Mouse (Mus musculus): ENCODE measurements around the gene Gnaq.

The Gnaq gene

DNA sequence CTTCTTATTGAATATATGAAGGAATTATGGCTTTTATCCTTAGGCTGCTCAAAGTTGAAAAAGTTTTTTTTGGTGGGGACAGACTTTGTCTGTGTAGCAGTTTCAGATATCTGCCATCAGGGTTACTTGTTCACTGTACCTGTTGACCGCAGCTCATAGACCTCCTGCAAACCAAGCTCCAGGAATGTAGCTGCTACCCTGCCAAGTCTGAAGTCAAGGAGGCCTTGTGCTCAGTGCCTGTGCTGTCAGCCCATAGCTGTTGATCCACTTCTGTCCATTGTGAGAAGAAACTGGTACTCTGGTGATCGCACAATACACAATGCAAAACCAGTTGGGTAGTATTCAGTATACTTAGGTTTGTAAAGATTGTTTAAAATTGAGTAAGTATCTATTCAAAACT is 68.7 kb downstream of the Gnaq start:
- DNase-seq (ENCODE audit: low spot score): no peak

DNA sequence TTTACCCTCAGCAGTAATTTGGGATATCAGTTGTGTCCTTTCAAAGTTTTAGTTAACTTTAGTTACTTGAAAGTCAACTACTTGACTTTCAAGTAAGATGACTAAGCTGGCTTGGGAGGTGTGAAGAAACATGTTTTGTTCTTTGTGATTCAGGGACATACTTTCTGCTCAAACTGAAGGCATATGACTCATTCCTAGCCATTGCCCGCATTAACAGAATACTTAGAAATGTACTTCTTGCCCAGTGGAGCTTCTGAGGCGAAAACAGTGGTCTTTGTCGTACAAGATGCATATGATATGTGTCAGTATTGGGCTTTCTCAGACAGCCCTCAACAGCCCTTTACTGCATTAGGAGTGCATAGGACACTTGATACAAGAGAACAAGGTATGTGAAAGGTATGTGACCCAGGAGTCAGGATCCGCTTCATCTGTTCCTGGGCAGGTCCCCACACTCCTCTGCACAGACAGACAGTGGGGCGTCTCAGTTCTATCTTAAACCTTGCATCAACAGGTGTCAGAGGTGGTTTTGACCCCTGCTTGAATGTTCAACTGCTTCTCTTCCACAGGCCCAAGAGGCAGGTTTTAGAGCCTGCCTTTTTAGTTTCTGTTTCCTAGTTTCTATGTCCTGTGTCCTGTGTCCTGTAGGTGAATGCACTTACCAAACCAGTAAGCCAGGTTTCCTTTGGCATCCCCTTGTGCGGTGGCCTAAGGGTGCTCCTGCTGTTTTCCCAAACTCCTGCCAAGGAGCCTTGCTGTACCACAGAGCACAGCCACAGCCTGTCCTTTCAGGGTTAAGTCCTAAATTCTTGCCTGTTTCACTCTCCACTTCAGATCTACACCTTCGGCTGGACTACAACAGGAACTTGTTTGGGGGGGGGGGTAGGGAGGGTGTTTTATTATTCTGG is 72.4 kb downstream of the Gnaq start:
- DNase-seq (ENCODE audit: low spot score): no peak

DNA sequence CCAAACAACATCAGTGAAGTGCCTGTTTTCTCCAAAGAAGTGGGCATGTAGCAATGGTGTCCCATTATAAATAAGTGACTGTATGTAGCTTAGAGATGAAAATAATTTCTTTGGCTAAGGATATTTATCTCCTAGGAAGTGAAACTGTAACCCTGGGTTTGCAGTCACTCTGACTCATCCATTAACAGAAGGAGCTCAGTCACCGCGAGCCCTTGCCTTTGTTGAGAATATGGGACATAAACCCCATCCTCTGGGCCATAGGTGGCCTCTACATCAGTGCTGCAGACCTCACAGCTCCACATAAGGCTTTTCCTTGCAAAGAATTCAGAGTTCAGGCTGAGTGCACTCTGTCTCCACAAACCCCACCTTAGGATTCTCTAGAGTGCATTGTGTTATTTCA is 77.0 kb downstream of the Gnaq start:
- no peak for DNase-seq (ENCODE audit: low spot score)

DNA sequence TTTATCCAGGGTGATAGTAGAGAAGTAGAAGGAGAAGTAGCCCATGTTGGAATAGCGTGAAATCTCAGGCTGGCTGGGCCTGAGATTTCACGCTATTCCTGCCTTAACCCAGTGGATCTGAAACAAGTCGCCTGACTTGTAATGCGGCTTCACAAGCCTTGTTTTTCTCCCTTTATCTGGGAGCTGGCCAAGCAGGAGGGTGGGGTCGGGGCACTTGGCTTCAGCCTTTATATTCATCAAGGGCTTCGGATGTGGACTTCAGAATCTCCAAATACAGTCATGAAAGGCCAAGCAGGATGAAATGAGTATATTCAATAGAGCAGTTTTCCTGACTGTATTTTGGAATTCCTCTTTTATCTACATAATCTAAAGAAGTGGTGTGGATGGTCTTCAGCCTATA is 82.3 kb downstream of the Gnaq start:
- DNase-seq (ENCODE audit: low spot score): peak; percentile 52

DNA sequence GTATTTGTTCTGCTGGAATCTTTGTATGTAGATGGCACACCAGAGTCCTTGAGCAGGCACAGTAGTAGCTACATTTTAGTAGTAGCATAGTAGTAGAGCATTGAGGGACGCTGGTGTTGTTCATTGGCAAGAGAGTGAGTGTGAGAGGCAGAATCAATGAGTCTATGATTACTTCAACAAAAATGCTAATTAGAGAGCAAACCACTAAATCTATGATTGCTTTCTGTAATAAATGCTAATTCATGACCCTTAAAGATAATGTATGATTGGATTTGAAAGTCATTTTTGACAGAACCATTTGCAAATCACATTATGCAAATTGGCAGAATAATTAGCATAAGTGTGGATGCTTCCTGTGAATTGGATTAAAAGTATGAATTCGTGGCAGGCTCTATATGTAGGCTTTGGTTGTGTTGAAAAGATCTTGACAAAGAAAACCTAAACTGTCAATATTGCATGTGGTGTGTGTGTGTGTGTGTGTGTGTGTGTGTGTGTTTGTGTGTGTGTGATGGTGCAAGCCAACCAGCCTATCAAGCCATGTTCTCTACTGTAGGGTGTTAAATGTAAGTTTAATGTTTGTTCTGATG is 82.9 kb downstream of the Gnaq start:
- DNase-seq (ENCODE audit: low spot score): no peak

DNA sequence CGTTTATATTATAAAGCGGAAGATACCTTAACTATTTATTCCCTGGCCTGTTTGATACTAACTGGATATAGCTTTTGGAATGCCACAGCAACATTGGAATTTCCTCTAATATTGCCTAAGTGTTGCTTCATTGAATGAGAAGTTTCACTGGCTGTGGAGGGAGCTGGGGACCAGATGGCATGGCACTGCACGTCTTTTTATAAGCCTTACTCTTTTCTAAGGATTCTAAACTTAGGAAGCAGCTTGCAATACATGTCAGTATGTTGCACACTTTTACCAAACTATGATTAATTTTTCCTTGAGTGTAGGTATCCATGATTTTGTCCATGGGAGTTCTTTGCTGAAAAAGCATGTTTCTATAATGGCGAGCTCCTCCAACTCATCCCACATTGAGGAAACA is 87.3 kb downstream of the Gnaq start:
- DNase-seq (ENCODE audit: low spot score): no peak

DNA sequence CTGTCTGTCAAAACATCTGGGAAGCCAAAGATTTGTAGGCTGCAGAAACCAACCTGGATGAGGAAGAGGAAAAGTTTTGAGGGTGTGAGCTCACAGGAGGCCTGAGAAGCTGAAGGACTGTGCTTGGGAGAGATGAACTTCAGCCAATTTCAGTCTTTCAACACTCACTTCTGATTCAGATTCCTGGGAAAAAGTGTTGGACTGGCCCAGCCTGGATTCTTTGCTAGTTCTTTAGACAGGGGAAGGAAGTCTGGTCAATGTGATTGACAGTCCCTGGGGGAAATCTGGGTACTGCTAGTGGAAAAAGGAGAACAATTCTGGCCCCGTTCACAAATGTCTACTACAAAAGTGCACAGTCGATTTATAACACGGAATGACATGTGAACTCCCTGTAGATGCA is 89.9 kb downstream of the Gnaq start:
- DNase-seq (ENCODE audit: low spot score): no peak

DNA sequence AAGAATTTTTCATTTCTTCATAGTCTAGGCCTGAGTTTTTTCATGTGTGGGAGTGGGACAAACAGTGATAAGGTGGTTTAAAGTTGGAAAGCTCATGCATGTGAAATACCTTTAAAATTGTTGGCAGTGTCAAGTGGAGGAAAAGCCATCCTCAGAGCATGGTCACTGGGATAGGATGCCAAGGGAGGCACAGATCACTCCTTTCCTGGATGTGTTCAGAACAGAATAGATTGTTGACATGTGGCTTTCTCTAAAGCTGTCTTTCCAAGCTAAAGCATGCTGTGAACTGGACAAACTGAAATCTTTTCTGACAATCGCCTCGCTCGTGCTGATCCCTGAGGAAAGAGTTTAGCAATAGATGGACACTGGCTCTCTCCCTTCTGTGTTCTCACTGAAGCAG is 90.5 kb downstream of the Gnaq start:
- no peak for DNase-seq (ENCODE audit: low spot score)

DNA sequence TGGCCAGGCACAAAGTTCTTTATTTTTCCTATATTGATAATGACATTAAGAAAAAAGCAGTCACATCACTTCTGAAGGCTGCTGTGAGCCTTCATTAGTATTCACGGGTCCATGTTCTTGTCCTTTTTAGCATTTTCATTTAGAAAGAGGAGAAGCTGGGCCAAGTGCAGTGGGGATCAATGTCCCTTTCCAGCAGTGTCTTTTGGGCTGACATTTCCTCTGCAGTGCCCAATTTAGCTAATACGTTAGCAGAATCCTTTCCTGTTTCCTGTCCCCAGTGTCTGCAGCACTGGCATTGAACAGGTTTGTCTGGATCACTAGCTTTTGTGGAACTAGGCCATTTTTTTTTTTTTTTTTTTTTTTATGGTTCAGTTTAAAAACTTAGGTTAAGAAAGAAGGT is 92.2 kb downstream of the Gnaq start:
- DNase-seq (ENCODE audit: low spot score): no peak

DNA sequence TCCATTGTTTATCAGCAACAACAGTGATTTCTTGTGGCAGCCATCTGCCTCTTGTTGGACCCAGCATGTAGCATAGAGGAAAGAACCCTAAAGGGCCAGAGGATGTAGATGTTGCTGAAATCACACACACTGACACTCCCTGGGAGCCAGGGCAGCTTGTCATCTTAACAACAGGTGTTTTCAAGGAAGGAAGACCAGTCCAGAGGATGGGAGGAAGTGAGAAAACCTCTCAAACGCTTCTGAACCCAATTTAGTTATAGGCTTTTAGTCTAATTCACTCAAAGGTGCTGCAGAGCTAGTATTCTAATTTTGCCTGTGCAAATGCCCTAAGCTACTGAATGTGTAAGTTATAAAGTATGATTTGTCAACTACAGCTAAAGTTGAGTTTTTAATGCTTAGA is 99.0 kb downstream of the Gnaq start:
- DNase-seq (ENCODE audit: low spot score): no peak

DNA sequence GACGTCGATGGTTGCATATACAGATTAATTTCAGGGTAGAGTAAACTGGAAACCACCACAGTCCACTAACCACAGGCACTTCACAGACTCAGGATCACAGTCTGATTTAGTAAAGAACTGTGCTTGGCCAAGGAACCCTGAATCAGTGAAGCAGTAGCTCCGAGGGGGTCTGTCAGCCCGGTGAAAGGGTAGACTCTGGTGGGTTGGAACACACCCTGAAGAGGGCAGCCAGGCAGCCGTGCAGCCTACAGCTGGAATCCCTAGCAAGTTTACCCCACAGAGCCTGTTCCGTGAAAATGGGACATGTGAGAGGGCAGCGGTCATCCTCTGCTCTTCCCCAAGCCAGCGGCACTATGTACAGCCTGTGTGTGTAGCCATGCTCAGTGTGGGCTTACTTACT is 103.0 kb downstream of the Gnaq start:
- no peak for DNase-seq (ENCODE audit: low spot score)

DNA sequence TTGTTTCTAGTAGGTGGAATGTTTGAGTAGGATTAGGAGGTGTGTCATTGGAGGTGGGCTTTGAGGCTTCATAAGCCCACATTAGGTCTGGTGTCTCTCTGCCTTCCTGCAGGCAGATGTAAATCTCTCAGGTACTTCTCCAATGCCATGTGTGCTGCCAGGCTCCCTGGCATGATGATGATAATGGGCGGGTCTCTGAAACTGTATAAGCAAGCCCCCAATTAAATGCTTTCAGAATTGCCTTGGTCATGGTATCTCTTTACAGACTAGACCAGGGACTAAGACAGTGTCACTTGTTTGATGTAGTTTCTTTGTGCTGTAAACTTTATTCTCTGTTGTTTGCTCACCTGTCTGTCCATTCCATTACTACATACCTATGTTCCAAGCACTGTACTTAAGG is 104.4 kb downstream of the Gnaq start:
- DNase-seq (ENCODE audit: low spot score): no peak

DNA sequence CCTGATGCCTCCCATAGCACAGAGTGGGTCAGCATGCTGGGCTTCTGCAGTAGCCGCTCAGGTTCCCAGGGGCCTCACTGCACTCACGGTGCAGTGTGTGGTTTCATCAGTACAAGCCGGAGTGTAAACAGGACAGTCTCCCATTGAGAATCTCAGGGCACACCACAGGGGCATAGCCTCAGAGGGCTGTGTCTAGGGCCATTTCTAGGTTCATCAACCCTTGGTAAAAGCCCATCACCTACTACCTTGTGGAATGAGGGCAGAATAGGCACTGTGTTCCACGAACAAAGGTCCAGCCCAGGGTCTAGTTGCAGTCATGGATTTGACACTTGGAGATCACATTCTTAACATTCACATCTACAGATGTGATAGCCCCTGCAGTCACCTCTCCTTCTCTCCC is 105.4 kb downstream of the Gnaq start:
- DNase-seq (ENCODE audit: low spot score): no peak

DNA sequence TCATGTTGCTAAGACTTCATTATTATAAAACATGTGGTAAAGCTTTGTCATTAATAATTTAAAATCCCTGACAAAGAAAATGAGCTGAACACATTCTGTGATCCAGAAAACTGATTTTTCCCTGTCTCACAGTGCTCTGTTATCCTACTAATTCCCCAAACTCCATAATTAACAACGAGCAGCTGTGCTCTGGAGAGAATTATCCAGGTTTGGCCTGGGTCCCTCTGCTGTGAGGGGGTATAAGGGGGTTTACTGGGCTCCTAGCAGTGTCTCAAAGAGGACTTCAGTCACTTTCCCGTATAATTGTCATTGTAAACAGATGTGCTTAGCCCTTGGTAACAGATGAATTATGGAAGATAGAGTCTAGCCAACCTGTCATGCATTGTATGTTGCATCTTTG is 105.9 kb downstream of the Gnaq start:
- DNase-seq (ENCODE audit: low spot score): no peak

DNA sequence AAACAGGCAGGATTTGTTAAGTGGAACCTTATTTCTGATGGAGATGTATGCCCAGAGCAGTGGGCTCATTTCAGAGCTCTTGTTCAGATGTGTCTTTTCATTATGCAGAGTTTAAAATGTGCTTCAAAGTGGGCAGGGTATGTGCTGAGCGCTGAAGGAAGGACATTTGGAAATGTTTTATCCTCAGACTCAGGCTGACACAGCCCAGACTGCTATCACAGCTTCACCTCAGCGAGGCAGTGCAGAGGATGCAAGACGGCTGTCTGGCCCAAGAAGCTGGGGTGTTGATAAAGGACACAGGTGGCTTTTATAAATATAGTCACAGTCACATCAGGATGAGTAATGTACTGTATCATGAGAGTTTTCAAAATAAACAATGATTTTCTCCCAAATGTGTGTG is 110.1 kb downstream of the Gnaq start:
- DNase-seq (ENCODE audit: low spot score): no peak

DNA sequence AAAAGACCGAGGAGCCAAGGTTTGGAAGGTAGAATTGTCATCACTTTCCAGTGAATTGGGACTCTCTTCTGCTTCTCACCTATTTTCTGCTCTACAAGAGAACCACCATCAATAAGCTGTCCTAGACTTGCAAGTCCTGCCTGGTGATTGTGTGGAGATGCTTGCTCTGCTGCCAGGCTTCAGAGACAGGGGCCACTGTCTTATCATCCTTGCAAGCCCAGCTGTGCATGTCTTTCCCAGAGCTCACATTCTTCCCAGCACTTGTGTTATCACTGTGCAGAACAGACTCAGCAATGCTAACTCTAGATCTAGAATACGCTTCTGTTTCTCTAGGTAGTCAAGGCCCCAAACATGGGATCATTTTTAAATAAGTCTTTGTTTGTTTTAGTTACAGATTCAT is 116.4 kb downstream of the Gnaq start:
- no peak for DNase-seq (ENCODE audit: low spot score)

DNA sequence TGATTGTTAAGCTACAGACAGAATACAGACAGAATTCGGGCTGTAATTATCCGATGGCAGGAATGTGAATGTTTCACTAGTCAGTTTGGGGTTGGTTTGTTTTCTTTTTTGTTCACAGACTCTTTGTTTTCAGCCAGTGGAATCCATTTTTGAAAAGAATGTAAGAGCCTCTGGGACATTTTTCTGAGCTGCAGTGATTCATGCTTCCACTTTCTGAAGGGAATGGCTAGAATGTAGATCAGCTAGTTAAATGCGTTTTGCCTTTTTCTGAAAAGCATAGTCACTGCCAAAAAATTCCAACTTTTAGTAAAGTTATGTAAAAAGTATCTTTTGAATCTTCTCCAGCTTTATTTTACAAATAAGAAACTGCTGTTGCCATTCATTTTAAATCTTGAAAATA is 118.3 kb downstream of the Gnaq start:
- no peak for DNase-seq (ENCODE audit: low spot score)

DNA sequence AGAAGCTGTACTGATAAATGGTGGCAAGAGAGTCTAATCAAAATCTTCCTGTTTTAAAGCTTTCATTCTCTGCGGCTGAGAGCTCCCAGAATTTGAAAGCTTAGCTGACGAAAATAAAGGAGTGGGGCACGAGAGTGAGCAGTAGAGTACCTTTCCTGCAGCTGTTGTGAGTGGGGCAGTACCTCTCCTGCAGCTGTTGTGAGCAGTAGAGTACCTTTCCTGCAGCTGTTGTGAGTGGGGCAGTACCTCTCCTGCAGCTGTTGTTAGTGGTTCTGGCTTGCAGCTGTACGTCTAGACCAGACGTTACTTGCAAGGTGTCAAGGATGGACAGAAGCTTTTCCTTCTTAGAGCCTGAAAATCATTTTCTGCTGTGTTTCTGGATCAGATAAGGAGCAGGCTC is 119.2 kb downstream of the Gnaq start:
- DNase-seq (ENCODE audit: low spot score): no peak

DNA sequence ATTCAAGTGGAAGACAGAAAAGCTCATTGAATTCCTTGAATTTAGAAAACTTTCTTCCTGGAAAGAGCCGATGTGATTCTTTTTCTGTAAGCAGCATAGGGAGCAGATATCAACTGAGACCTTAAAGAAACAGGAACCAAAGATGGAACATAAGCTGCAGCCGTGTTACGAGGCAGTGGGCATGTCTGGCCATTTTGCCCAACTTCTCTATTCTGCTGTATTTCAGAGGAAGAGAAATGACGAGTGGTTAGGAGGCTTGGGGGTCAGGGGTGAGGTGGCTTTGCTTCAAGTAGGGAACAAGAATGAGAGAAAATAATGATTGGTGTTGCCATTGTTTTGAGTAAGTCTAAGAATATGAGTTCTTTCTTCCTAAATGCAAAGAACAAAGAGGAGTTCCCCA is 120.1 kb downstream of the Gnaq start:
- no peak for DNase-seq (ENCODE audit: low spot score)

DNA sequence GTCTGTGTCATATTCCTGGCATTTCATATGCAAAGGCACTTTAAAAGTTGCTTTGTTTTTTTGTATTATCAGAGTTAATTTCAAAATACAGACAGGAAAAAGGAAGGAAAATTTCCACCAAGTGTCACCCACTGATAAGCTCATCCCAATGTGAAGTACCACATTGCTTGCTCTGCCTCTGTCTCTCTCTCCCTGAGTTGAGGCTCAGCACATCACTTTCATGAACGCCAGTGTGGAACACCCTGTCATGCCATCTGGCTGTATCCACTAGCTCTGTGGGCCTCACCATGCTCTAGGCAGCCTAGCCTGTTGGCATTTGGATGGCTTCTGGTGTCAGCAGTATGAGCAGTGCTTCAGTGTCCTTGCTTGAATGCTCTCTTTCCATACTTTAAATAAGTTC is 122.2 kb downstream of the Gnaq start:
- DNase-seq (ENCODE audit: low spot score): no peak

DNA sequence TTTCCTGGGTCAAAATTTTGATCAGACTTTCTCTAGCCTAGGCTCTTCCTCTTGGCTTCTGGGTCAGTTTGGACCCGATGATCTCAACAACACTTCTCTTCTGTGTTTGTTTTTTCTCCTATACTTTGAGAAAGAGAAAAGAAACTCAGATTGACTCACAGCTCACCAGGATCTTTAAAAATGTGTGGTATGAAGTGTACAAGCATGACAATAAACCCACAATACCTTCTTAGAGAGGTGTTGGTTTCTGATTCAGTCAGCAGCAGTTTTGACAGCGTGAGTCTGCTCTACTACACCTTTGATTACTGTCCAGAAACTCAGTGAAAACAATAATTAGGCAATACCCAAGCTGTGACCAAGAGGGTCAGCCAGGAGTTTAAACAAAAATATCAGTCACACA is 122.7 kb downstream of the Gnaq start:
- no peak for DNase-seq (ENCODE audit: low spot score)

DNA sequence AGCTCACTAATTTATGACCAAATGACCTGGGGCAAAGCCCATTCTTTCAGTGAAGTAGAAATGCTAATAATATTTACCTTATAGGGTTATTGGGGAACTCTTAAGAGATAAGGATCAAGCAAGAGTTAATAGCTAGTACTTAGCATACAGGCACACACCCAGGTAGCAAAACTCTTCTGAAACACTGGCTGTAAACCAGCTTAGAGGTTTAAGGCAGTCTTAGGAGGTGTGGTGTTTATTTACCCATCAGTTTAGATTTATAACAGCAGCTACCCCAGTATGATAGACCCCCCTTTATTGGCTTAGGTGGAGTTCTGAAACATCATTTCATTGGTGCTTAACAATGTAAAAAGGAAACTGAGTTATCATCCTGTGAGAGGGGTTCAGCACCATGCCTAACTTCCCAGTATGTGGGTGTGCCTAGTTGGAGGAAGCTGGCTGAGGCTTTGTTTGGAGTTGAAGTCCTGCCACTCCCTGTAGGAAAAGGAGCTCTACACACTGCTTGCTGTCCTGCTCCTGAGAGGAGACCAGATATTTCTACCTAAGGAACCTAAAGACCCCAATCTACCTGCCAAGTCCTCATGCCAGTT is 126.2 kb downstream of the Gnaq start:
- no peak for DNase-seq (ENCODE audit: low spot score)

DNA sequence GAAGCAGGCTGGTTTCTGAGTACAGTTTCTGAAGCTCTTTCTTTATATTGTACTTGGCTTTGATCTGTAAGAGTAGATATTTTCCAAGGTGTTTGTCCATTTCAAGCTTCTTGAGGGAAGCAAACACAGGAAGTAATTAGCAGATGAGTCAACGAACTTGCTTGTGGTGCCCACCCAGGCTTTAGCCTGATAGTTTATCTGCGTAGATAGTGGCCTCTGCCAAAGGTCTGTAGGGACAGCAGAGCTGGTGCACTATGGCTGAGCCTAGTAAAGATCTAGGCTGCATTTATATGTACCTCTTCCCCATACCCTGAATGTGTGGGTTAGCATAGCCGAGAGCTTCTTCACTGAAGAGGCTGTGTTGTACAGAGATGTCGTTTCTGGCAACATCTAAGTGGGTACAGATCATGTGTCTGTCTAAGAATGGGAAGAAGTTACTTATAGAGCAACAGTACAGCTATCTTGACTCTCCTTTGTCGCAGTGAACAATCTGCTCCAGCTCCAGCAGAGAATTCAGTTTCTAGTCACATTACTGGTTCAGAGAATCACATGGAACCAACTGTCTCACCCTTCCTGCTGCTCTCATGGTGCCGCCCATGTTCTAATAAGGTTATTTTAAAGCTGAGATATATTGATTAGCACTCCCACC is 127.3 kb downstream of the Gnaq start:
- no peak for DNase-seq (ENCODE audit: low spot score)

Data from ovary, postnatal 14 days (tissue).